Mouse (Mus musculus) lung, adult 2 months (tissue): Measurements from ENCODE around the gene Fmnl2. TPM values are rescaled to one million over a fixed set of nuclear protein-coding genes. Genes with fewer than 3 reads are reported as not detected.

Source experiments
- DNase-seq: peaks from one replicate; pipeline ENCODE4 v3.0.0; 2022
- H3K4me1 ChIP-seq: fragments of 200-500 bp; 2 replicates; pipeline ENCODE4 v1.6.1; 2011; ENCODE audit warnings: low read length; ENCODE audit not compliant: control insufficient read depth, insufficient read depth
- H3K4me3 ChIP-seq: fragments of 200-500 bp; replicated peaks from 2 replicates; pipeline ENCODE3; 2011; ENCODE audit warnings: low read depth, mild to moderate bottlenecking, control low read depth, low read length; ENCODE audit errors: extremely low read depth
- CTCF ChIP-seq: fragments of 200-500 bp; IDR thresholded peaks from 2 replicates; pipeline ENCODE4 v1.5.1; 2011; ENCODE audit warnings: mild to moderate bottlenecking, low read length, control low read depth; ENCODE audit not compliant: insufficient read depth
- POLR2A ChIP-seq: fragments of 200-500 bp; IDR thresholded peaks from 2 replicates; pipeline ENCODE4 v1.6.1; 2011; ENCODE audit warnings: low read depth, mild to moderate bottlenecking, control low read depth, low read length, borderline replicate concordance; ENCODE audit errors: extremely low read depth
- WGBS: fragments of 180-500 bp; shearing (Covaris S2); methylation state at CpG from one replicate; pipeline ENCODE4 v1.1.7; 2018; 5-methylcytosine and 5-hydroxymethylcytosine counted together
- polyA plus RNA-seq: library from polyadenylated mRNA; depleted of rRNA; stranded (reverse); fragments of >200 nt; gene quantifications from 2 replicates; pipeline ENCODE4 v1.2.3, GENCODE M21; 2012

Gene Fmnl2
- polyA plus RNA-seq, 1 experiment, result 4.8 TPM

DNA sequence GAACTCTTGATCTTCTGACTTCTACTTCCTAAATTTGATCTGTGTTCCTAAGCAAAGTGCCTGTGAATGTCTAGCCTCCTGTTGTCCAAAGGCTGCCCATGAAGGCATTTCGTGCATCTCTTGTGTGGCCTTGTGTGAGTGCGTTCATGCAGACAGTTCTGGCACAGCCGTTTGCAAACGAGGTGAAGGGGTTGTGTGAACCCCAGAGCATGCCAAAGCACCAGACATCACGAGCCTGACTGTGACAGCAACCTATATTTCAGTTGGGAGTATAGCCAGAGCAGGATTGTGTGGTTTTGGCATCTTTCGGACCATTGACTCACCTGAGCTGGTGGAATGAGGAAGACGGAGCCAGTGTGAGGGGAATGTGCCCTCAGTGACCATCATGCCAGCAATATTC, 148.5 kb downstream of the Fmnl2 start:
- Histone ChIP-seq H3K4me3 (no peak overlapping the region), H3K4me1 (peaks cover 5% of the 10 kb centered on the region)
- 82% methylated on average over 7 of the region's 7 CpGs for WGBS
- TF ChIP-seq POLR2A (no peak), CTCF (no peak)
- DNase-seq, result no peak

DNA sequence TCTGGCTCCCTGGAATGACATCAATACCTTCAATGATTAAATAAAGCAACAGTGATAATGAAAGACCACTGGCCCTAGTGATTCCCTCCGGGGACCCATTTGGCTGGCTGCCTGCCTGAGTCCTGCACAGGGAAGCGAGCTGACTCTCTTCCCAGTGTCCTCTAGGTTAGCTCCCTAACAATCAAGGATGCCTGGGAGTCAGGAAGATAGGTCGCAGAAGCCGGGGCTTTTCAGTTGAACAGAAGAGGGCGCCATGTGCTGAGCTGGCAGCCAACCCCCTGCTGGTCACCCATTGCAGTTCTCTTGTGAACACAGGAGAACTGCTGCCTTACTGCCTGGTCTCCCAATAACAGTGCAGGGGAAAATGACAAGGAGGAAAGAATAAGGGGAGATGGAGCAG, 149.5 kb downstream of the Fmnl2 start:
- TF ChIP-seq CTCF (peak; percentile 85), POLR2A (no peak)
- no peak overlapping the region for H3K4me3 ChIP-seq
- DNase-seq, result peak; percentile 36
- peaks cover 5% of the 10 kb centered on the region for H3K4me1 ChIP-seq
- 20% methylated on average over 5 of the region's 5 CpGs for WGBS

DNA sequence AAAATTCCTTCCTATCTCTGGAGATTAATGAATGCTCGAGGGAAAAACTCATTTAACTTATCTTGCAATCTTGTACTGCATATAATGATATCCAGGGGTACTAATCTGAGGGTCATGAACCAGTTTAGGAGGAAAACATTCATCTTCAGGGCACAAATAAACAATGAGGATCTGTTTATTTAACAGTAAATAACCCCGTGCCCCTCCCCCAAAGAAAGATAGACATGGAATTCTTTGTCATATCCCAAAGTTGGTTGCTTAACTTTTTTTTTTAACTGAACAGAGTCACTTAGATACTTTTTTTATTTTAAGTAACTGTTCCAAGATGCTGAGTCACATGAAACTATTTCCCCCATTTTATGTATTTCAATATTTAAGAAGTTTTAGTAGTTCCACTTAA, 155.4 kb downstream of the Fmnl2 start:
- no peak for TF ChIP-seq POLR2A
- TF ChIP-seq CTCF, result no peak
- 32% methylated on average over 2 of the region's 2 CpGs for WGBS

DNA sequence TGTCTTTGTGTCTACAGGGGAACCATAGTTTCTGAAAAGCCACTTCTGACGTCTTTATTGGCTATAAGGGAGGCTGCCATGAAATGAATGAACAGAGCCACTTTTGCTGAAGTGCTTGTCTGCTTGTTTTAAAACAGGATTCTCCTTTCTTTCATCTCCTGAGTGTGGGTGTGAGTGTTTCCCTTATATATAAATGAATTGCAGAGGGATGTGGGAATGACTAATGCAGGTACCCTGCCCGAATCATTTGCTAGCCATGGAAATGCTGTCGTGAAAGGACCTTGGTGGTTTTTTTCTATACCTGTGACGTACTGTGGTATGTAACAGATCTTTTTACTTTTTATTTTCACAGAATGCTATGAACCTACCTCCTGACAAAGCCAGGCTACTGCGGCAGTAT, 156.8 kb downstream of the Fmnl2 start:
- no peak overlapping the region for H3K4me3 ChIP-seq
- TF ChIP-seq POLR2A (no peak), CTCF (no peak)
- WGBS, result 73% methylated on average over 5 of the region's 5 CpGs
- no peaks in the 10 kb centered on the region; the same call in 1 of the 2 replicates for H3K4me1 ChIP-seq
- DNase-seq, result no peak

More for the DNA sequence above, 155.4 kb downstream of the Fmnl2 start:
- Histone ChIP-seq H3K4me3 (no peak overlapping the region), H3K4me1 (no peaks in the 10 kb centered on the region; the same call in 1 of the 2 replicates)
- no peak for DNase-seq

DNA sequence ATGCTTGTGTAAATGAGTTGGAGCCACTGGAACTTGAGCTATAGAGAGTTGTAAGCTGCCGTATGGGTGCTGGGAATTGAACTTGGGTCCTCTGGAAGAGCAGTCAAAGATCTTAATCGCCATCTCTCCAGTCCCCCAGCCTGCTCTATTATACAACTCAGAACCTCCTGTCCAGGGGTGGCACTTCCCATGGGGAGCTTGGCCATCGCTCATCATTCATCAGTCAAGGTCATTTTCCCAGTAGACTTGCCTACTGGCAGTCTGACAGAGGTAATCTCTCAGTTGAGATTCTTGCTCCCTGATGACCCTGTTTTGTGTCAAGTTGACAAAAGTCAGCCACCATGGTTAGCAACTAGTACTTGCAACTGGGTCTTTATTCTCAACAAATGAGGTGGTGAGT, 165.3 kb downstream of the Fmnl2 start:
- DNase-seq, result no peak
- Histone ChIP-seq H3K4me1 (no peaks in the 10 kb centered on the region; the same call in 1 of the 2 replicates), H3K4me3 (no peak overlapping the region)
- no peak for TF ChIP-seq CTCF
- no peak for TF ChIP-seq POLR2A
- WGBS, result 88% methylated on average over 3 of the region's 3 CpGs

DNA sequence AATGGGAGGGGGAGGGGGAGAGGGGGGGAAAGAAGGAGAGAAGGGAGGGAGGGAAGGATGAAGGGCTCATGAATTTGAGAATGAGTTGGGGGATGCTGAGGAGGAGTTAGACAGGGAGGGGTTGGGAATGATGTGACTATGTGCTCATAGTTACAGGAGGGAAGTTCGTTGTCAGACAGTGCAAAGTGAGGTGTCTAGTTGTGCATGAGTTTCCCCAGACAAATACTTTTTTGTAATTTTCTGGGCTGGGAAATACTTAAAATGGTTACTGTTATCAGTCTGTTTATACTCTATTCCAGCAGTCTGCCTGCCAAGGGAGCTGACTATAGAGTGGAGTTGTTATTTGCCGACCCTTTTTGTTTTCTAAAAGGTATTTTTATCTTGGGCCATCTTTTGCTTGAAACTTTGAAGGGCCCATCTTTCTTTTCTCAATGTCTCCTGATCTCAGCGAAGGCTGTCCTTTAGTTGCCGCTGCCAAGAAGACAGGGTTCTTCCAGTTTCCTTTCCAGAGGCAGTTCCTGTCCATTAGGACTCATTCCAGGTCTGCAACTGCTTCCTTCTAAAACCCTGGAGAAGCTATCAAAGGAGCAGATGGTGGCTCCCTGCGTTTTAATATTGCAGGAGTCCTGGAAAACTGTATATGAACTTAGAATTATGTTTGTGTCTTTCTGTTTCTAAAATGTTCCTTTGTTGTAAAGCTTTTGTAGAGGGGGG, 168.6 kb downstream of the Fmnl2 start:
- TF ChIP-seq CTCF, result no peak
- no peak for TF ChIP-seq POLR2A
- H3K4me1 ChIP-seq, result peaks cover 3% of the 10 kb centered on the region
- WGBS, result 37% methylated on average over 5 of the region's 5 CpGs
- DNase-seq, result no peak
- no peak overlapping the region for H3K4me3 ChIP-seq

DNA sequence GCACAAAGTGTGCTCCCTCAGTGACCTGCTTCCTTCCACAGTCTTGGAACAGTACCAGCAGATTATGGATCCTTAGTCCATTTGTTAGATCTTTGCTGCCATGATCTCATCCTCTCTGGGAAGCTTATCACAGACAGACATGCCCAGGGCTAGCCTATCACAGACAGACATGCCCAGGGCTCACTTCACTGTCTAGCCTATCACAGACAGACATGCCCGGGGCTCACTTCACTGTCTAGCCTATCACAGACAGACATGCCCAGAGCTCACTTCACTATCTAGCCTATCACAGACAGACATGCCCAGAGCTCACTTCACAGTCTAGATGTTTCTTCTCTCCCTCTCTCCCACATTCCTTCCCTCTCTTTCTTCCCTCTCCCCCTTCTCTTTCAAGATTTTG, 171.2 kb downstream of the Fmnl2 start:
- Histone ChIP-seq H3K4me1 (peaks cover 3% of the 10 kb centered on the region), H3K4me3 (no peak overlapping the region)
- TF ChIP-seq POLR2A (no peak), CTCF (no peak)
- no peak for DNase-seq
- 83% methylated on average over 1 of the region's 1 CpGs for WGBS

DNA sequence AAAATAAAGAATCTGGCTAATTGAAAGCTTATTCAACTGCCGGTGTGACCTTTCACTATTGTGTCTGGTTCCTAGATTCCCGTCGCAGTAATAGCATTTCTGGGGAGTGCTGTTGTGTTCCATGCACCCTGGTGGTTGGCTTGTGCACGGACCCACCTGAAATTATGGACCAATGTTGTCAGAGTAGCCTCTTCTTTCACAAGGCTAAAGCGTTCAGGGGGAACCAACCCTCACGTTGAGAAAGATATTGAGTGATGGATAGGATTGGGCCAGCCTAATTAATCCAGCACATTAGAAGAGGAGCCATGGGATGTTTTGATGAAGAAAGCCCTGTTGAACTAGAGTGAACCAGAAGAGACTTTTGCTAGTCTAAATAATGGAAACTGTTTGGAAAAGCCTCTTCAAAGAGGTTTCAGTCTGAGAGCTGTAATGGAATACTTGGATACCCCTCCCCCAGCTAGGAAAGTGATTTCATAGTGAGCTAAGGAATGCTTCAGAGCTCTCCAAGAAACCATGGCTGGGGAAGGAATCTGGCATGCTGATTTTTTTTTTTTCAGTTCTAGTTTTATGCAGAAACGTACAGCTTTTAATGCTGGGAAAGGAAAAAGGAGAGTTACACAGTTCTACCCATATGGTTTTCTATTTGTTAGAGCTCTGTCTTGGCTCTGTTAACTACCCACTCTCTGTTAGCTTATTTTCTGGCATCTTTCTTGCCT, 172.2 kb downstream of the Fmnl2 start:
- H3K4me3 ChIP-seq, result no peak overlapping the region
- H3K4me1 ChIP-seq, result peaks cover 3% of the 10 kb centered on the region
- TF ChIP-seq POLR2A, result no peak
- TF ChIP-seq CTCF, result no peak
- 51% methylated on average over 7 of the region's 7 CpGs for WGBS
- no peak for DNase-seq

DNA sequence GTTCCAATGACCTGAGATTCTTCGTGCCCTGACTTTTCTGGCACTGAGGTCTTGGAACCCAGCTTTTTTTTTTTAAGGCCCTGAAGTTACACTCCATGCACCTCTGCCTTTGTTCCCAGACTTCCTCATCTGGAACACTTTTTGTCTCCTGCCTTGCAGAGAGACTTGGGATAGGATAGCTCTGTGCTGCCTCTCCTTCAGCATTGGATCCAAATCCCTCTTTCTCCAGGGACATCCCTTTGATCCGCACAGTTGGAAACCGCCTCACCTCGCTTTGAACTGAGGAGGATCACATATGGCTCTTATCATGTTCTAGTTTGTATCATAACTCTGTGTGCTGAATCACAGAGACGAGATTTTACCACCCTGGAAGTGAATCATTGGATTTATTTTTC, 172.8 kb downstream of the Fmnl2 start:
- DNase-seq, result no peak
- 70% methylated on average over 5 of the region's 5 CpGs for WGBS
- Histone ChIP-seq H3K4me1 (peaks cover 3% of the 10 kb centered on the region), H3K4me3 (no peak overlapping the region)
- TF ChIP-seq CTCF (no peak), POLR2A (no peak)

DNA sequence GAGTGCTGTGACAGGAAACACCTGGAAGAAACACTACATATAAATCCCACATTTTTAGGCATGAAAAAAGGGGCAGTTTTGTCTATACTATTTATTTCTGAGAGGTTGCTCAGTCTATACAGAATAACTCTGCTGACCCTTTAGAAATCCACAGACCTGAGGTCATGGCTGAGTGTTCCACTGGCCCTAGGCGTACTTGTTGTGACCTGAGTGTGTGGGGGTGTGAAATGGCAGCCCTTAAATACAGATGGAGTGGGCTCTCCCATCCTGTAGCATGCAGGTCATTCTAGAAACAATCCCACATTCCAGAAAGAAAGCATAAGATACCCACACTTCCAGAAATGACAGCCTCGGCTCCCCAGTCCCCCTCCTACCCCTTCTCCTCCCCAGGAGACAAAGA, 180.6 kb downstream of the Fmnl2 start:
- Histone ChIP-seq H3K4me1 (no peaks in the 10 kb centered on the region), H3K4me3 (no peak overlapping the region)
- WGBS, result 84% methylated on average over 2 of the region's 2 CpGs
- no peak for DNase-seq
- TF ChIP-seq CTCF (no peak), POLR2A (no peak)
